Mouse (Mus musculus): Measurements from ENCODE around the gene Frmd8. TPM values are rescaled to one million over a fixed set of nuclear protein-coding genes. Genes with fewer than 3 reads are reported as not detected.

The Frmd8 gene
- polyA plus RNA-seq, 1 experiment, result 28.5 TPM

DNA sequence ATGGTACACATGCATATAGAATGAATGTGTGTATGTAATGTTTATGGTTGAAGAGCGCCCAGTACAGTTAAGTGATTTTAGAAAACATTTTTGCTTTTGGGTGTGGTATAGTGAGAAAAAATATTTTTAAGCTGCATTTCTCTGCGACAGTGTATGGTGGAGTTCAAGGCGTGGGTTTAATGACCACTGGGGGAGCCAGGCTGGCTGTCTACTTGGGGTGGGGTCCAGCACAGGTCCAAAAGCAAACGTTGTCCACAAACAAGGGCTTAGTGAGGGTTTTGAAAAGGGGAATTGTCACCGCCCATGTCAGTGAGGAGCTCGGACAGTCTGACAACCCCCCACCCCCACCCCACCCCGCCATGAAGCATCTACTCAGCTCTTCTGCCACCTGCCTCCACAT lies 28.9 kb downstream of the Frmd8 start:
- no peaks in the 10 kb centered on the region for H3K9me3 ChIP-seq
- H3K27me3 ChIP-seq (replicated peaks), result no peaks in the 10 kb centered on the region
- TF ChIP-seq GATA1 (IDR thresholded peaks at IDR 0.05; ENCODE audit: borderline replicate concordance, low read length) (no peak), FLI1 (IDR thresholded peaks at IDR 0.05; ENCODE audit: low read length) (no peak)
- peaks cover 47% of the 10 kb centered on the region for H3K36me3 ChIP-seq (replicated peaks; ENCODE audit: low read length)
- peaks cover 68% of the 10 kb centered on the region for H3K4me1 ChIP-seq
- peak overlapping the region; percentile 99 for H3K4me3 ChIP-seq (replicated peaks)

DNA sequence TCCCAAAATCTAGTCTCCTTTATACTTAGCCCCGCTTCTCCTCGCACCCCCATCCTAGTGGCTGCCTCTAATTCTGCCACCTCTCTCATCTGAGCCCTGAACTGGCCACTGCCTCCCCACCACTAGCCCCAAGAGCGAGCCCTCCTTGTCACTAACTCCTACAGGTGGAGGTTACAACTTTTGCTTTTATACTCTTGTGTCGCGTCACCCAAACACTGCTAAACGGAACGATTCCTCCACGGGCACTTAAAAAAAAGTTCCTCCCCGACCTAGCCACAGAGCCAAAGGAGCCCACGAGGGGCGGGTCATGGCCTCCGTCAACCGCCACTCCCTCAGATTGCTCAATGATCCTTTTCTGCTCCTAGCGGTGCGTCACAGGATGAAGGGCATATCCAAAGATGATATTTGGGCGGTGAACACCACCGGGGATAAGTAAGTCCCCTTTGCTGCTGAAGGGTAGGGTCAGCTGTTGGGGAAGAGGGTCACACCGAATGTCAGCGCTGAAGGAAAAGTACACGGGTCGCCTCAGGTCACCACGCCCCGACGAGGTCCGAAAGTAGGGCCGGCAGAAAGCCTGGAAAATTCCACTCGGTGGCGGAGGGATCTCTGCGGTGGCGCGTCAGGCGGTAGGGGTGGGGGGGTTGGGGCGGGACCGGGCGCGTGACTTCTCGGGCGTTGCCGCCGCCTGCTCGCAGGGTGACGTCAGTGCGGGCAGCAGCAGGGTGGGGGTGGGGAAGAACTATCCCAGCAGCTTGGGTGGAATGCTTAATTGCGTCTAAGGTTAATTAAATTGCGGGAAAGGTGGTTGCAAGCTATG lies 29.5 kb downstream of the Frmd8 start:
- H3K36me3 ChIP-seq (replicated peaks; ENCODE audit: low read length), result peaks cover 47% of the 10 kb centered on the region
- H3K4me3 ChIP-seq (replicated peaks), result peak overlapping the region; percentile 99
- peaks cover 68% of the 10 kb centered on the region for H3K4me1 ChIP-seq

DNA sequence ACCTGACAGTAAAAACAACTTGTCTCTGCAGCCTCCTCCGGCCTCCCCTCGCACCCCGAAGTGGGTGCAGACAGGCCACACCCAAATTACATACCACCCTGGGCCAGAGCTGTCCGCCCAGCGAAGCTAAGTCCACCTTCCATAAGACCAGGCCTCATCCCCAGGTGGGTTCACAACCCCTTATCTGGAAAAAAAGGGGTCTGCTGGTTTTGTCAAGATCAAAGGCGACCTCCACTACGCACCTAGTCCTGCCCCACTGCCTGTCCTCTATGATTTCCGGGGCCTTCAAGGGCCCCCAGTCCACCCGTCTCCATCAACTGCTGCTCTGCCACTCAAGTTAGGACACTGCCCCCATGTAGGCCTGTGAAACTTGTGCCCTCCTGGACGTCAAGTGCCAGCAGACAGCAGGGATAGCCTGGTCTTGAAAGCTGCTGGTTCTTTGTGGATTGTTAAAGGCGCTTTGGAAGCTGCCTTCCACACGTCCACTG lies 30.2 kb downstream of the Frmd8 start:
- TF ChIP-seq GATA1 (IDR thresholded peaks at IDR 0.05; ENCODE audit: borderline replicate concordance, low read length) (no peak), FLI1 (IDR thresholded peaks at IDR 0.05; ENCODE audit: low read length) (no peak)
- Histone ChIP-seq H3K36me3 (replicated peaks; ENCODE audit: low read length) (peaks cover 50% of the 10 kb centered on the region), H3K27me3 (replicated peaks) (no peaks in the 10 kb centered on the region), H3K4me3 (replicated peaks) (peak overlapping the region; percentile 99), H3K9me3 (no peaks in the 10 kb centered on the region), H3K4me1 (peaks cover 68% of the 10 kb centered on the region)

More for the DNA sequence above, 29.5 kb downstream of the Frmd8 start:
- H3K9me3 ChIP-seq, result no peaks in the 10 kb centered on the region
- TF ChIP-seq GATA1 (IDR thresholded peaks at IDR 0.05; ENCODE audit: borderline replicate concordance, low read length) (no peak), FLI1 (IDR thresholded peaks at IDR 0.05; ENCODE audit: low read length) (no peak)
- H3K27me3 ChIP-seq (replicated peaks), result no peaks in the 10 kb centered on the region

DNA sequence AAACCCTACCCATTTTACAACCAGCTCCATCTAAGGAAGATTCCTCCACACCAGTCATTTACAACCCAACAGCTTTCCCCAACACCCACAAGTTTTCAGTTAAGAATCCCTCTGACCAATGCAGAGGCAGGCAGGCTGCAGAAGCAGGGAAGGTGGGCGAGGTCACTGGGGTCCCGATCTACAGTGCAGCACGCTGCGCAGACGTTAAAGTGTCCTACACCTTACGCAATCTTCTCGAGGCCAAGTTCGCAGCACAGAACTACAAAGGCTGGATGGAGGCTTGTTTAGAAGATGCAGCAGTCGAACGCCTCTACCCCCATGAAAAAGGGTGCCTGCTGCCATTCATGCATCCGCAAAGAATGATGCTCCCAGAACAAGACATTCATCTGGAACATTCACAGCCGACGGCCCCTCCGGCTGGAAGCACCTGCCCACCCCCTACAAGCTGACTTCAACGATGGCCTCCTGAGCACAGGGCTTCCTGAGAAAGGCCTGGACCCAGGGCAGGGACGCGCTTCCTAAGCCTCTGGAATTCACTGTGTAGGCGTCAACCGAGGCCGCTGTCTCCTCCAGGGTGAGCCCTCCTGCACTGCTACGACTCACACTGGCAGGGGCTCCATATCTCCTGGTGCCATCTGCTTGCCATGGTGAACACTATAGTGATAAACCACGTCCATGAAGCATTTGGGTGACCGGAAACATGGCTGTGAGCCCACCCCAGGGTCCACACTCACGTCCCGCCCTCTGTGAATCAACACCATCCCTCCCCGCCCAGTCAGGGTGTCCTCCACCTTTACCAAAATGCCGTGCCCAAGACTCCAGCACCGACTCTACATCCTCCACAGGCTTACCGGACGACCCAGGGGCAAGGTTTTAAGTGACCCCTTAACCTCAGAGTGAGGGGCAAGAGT lies 31.0 kb downstream of the Frmd8 start:
- Histone ChIP-seq H3K27me3 (replicated peaks) (no peaks in the 10 kb centered on the region), H3K4me1 (peaks cover 68% of the 10 kb centered on the region), H3K9me3 (no peaks in the 10 kb centered on the region), H3K36me3 (replicated peaks; ENCODE audit: low read length) (peaks cover 59% of the 10 kb centered on the region), H3K4me3 (replicated peaks) (peak overlapping the region; percentile 99)
- TF ChIP-seq FLI1 (IDR thresholded peaks at IDR 0.05; ENCODE audit: low read length), result no peak; the same call in 1 of the 2 replicates
- TF ChIP-seq GATA1 (IDR thresholded peaks at IDR 0.05; ENCODE audit: borderline replicate concordance, low read length), result peak; percentile 77; the same call in 2 of the 3 replicates

DNA sequence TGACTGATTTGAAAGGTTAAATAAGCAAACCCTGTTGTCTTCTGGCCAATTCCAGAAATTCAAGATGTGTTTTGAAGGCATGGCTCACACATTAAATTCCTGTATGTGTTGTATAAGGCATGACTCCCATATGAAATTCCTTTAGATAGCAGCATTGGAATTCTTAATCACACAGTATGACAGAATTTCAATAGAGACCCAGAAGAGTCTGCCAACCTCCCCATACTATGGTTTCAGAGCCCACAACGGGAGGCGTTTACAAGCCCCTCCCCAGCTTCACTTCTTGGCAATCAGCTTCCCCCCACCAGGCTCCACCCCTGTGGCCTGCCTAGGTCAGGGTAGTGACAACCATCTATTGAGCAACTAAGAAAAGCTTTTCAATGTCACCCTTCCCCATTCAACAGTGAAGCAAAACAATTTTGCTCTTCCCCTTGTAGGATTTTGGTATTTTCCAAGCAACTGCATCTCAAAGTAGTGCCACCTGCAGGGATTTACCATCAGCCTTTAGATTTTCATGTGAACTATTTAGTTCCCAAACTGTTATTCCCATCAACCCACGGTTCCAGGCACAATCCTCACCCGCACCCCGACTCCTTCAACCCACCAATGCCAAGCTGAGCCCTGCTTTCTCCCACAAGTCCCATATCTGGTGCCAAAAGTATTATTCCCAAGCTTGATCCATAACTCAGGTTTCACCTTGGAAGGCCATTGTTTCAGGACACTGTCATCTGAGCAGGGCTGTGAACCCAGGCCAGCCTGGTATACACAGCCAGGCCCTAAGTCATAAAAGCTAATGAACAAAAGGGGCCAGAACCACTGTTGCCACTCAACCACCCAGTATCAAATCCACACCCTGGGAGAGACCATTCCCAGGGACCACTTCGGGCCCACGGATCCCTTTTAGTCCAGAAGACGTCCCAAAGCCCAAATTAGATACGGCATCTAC lies 32.0 kb downstream of the Frmd8 start:
- peaks cover 69% of the 10 kb centered on the region for H3K36me3 ChIP-seq (replicated peaks; ENCODE audit: low read length)
- H3K4me1 ChIP-seq, result peaks cover 68% of the 10 kb centered on the region
- no peak for TF ChIP-seq GATA1 (IDR thresholded peaks at IDR 0.05; ENCODE audit: borderline replicate concordance, low read length)
- TF ChIP-seq FLI1 (IDR thresholded peaks at IDR 0.05; ENCODE audit: low read length), result no peak
- no peaks in the 10 kb centered on the region for H3K27me3 ChIP-seq (replicated peaks)
- no peaks in the 10 kb centered on the region for H3K9me3 ChIP-seq
- H3K4me3 ChIP-seq (replicated peaks), result peak overlapping the region; percentile 99

DNA sequence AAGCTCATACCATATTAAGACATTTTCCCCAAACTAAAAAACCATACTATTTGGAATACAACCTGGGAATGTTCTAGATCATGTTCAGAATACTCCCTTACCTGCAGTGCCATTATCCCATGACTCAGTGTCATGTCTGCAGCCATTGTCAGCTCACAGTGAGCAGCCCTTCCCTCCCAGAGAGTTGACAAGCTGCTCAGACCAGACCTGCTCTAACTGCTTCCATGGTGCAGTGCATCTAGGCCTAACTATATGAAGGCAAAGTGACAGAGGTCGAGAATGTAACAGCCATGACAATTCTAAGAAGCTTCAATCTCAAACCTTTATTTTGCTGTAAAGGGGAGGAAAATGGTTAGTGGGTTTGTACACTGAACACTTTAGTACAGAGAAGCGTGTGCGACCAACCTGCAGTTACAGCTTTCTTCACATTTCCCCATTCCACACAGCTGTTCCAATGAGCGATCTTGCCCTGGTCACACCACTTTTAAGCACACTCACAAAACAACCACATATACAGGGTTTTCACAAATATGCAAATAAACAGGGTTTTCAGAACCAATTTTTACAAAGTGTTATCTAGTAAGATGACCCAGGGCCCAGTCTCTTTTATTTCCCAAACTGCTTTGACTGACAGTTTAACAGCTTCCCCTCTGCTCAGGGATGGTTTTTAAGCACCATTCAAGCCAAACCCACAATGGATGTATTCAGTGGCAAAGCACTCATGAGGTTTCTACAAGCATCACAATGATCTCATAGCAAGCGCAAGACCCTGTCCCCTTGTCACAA lies 32.9 kb downstream of the Frmd8 start:
- H3K9me3 ChIP-seq, result no peaks in the 10 kb centered on the region
- H3K27me3 ChIP-seq (replicated peaks), result no peaks in the 10 kb centered on the region
- H3K4me3 ChIP-seq (replicated peaks), result peak overlapping the region; percentile 99
- peaks cover 68% of the 10 kb centered on the region for H3K4me1 ChIP-seq
- peaks cover 77% of the 10 kb centered on the region for H3K36me3 ChIP-seq (replicated peaks; ENCODE audit: low read length)
- TF ChIP-seq GATA1 (IDR thresholded peaks at IDR 0.05; ENCODE audit: borderline replicate concordance, low read length), result no peak
- no peak for TF ChIP-seq FLI1 (IDR thresholded peaks at IDR 0.05; ENCODE audit: low read length)

DNA sequence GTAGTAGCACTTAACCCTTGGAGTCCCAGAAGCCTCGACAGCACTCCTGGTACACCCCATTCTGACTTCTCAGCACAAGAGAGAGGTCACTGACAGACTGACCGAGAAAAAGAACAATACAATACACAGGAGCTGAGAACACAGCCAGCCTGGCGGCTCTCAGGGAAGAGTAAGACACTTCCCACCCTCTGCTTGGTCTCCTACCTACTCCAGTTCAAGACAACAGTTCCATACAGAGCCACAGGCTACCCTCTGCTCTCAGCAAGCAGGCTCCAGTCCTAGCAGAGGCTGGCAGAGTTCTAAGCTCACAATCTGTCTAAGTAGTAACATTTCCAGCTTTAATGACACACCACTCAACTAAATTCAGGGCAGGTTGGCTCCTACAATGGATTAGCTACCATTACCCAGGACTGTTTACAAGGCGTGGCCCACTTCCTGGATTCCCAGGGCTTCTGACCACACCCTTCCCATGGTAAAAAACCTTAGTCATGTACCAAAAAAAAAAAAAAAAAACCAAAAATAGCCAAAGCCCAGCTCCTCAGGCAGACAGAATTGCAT lies 33.6 kb downstream of the Frmd8 start:
- Histone ChIP-seq H3K36me3 (replicated peaks; ENCODE audit: low read length) (peaks cover 84% of the 10 kb centered on the region), H3K27me3 (replicated peaks) (no peaks in the 10 kb centered on the region), H3K4me1 (peaks cover 69% of the 10 kb centered on the region), H3K4me3 (replicated peaks) (peak overlapping the region; percentile 99), H3K9me3 (no peaks in the 10 kb centered on the region)
- TF ChIP-seq FLI1 (IDR thresholded peaks at IDR 0.05; ENCODE audit: low read length) (no peak), GATA1 (IDR thresholded peaks at IDR 0.05; ENCODE audit: borderline replicate concordance, low read length) (no peak)

DNA sequence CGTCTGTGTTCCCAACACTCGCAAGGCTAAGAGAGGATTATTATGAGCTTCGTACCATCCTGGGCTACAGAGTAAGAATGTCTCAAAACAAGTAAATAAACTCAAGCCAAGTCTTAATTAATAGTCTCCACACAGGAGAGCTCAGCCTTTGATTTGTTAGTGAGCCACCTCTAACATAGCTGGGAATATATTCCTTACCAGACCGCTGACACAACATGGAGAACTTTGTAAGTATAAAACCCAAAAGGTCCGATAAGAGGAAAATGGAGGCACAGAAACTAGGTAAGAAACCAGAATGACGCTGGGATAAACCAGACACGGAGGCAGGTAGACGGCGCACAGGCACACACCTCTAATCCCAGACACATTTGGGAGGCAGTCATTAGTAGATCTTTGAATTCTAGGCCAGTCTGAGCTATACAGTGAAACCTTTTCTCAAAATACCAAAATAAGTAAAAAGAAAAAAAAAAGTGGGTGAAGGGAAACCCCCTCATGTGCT lies 34.1 kb downstream of the Frmd8 start:
- peak overlapping the region; percentile 99 for H3K4me3 ChIP-seq (replicated peaks)
- no peaks in the 10 kb centered on the region for H3K27me3 ChIP-seq (replicated peaks)
- TF ChIP-seq GATA1 (IDR thresholded peaks at IDR 0.05; ENCODE audit: borderline replicate concordance, low read length) (no peak), FLI1 (IDR thresholded peaks at IDR 0.05; ENCODE audit: low read length) (no peak)
- H3K4me1 ChIP-seq, result peaks cover 74% of the 10 kb centered on the region
- H3K9me3 ChIP-seq, result no peaks in the 10 kb centered on the region
- H3K36me3 ChIP-seq (replicated peaks; ENCODE audit: low read length), result peaks cover 90% of the 10 kb centered on the region

Data from megakaryocyte, embryonic 14.5 days (primary cell).